Mouse (Mus musculus): ENCODE results near the gene Dnaaf3.

The Dnaaf3 gene

GRCm38 (mm10) chr7:4521231-4522003 is 10.8 kb downstream of the Dnaaf3 start:
- no peak for DNase-seq (ENCODE audit: low read depth)

- peak; percentile 38 for DNase-seq (ENCODE audit: low read depth)
Observed at GRCm38 (mm10) chr7:4518487-4518886, 13.8 kb downstream of the Dnaaf3 start.

- peak; percentile 72 for DNase-seq (ENCODE audit: low read depth)
Observed at GRCm38 (mm10) chr7:4516332-4517050, 15.8 kb downstream of the Dnaaf3 start, which contains the start of gene Tnnt1. TSS of gene Tnnt1 (minus strand) at chr7:4516382.

GRCm38 (mm10) chr7:4515853-4516252 is 16.4 kb downstream of the Dnaaf3 start:
- DNase-seq (ENCODE audit: low read depth) = no peak

- no peak for DNase-seq (ENCODE audit: low read depth)
Observed at GRCm38 (mm10) chr7:4513829-4514712, 18.2 kb downstream of the Dnaaf3 start.

GRCm38 (mm10) chr7:4513236-4513635 is 19.0 kb downstream of the Dnaaf3 start:
- peak; percentile 81 for DNase-seq (ENCODE audit: low read depth)

GRCm38 (mm10) chr7:4511489-4512224 is 20.6 kb downstream of the Dnaaf3 start:
- no peak for DNase-seq (ENCODE audit: low read depth)

GRCm38 (mm10) chr7:4509863-4510608 is 22.2 kb downstream of the Dnaaf3 start:
- peak; percentile 79 for DNase-seq (ENCODE audit: low read depth)

GRCm38 (mm10) chr7:4508739-4509116 is 23.5 kb downstream of the Dnaaf3 start:
- DNase-seq (ENCODE audit: low read depth) = peak; percentile 47

GRCm38 (mm10) chr7:4508062-4508738 is 24.1 kb downstream of the Dnaaf3 start:
- DNase-seq (ENCODE audit: low read depth) = no peak

GRCm38 (mm10) chr7:4507220-4507619 is 25.0 kb downstream of the Dnaaf3 start:
- DNase-seq (ENCODE audit: low read depth) = no peak

GRCm38 (mm10) chr7:4504646-4505435 is 27.4 kb downstream of the Dnaaf3 start:
- DNase-seq (ENCODE audit: low read depth) = peak; percentile 82

GRCm38 (mm10) chr7:4503858-4504257 is 28.4 kb downstream of the Dnaaf3 start:
- no peak for DNase-seq (ENCODE audit: low read depth)

GRCm38 (mm10) chr7:4503100-4503499 is 29.2 kb downstream of the Dnaaf3 start:
- DNase-seq (ENCODE audit: low read depth) = no peak

GRCm38 (mm10) chr7:4502421-4503090 is 29.7 kb downstream of the Dnaaf3 start:
- DNase-seq (ENCODE audit: low read depth) = peak; percentile 91

GRCm38 (mm10) chr7:4501558-4502397 is 30.5 kb downstream of the Dnaaf3 start, which contains the start of gene Ppp1r12c:
TSS of gene Ppp1r12c (minus strand) at chr7:4501680.
- peak; percentile 93 for DNase-seq (ENCODE audit: low read depth)

- peak; percentile 67 for DNase-seq (ENCODE audit: low read depth)
Observed at GRCm38 (mm10) chr7:4500892-4501471, 31.3 kb downstream of the Dnaaf3 start.
